Mouse (Mus musculus): Measurements from ENCODE around the gene Trim62.

DNA sequence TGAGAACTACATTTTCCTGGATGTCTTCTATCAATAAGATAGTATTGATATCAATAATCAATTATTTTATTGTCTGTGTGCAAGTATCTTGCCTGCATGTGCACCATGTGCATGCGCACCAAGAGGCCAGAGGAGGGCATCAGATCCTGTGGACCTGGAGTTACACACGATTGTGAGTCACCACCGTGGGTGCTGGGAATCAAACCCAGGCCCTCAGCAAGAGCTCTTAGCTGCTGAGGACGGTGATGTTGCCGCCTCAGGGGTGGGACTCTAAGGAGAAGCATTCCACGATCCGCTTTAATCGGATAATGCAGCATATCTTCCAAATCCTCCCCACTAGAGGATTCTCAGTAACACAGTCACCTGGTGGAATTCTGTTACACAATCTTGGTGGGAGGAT lies 2.2 kb downstream of the Trim62 start:
- TF ChIP-seq POLR2A (IDR thresholded peaks at IDR 0.05; ENCODE audit: borderline replicate concordance, extremely low read depth, insufficient read depth, insufficient read length, poor library complexity, severe bottlenecking) (no peak), CTCF (IDR thresholded peaks at IDR 0.05; ENCODE audit: borderline replicate concordance, extremely low read depth, insufficient read depth, insufficient read length) (no peak)

All from brain, embryonic 14.5 days (tissue).